Mouse (Mus musculus) liver, adult 2 months (tissue): ENCODE measurements at regions not wholly inside any gene's neighbourhood (a gene's known extent, or its start where the extent isn't known, plus 50 kb on each side); places are given as distances from the start of the nearest gene placed in this dataset.

Experiments
- DNase-seq: peaks from one replicate; pipeline ENCODE4 v3.0.0-alpha.2; 2011; ENCODE audit warnings: low read depth, low spot score; ENCODE audit errors: extremely low read depth
- H3K27ac ChIP-seq: fragments of 200-500 bp; replicated peaks from 2 replicates; pipeline ENCODE4 v1.5.1; 2012; ENCODE audit warnings: low read depth, mild to moderate bottlenecking, control low read depth, inconsistent platforms, low read length; ENCODE audit not compliant: insufficient read depth
- H3K27me3 ChIP-seq: fragments of 200-500 bp; 2 replicates; pipeline ENCODE4 v1.6.1; 2012; ENCODE audit warnings: mild to moderate bottlenecking, moderate library complexity, low read length, inconsistent platforms; ENCODE audit not compliant: control insufficient read depth, insufficient read depth
- H3K36me3 ChIP-seq: fragments of 200-500 bp; 2 replicates; pipeline ENCODE4 v1.6.1; 2012; ENCODE audit warnings: low read length, inconsistent platforms; ENCODE audit not compliant: control insufficient read depth, insufficient read depth
- H3K4me1 ChIP-seq: fragments of 200-500 bp; 2 replicates; pipeline ENCODE4 v1.6.1; 2011; ENCODE audit warnings: low read length; ENCODE audit not compliant: control insufficient read depth, insufficient read depth
- H3K4me3 ChIP-seq: fragments of 200-500 bp; 2 replicates; pipeline ENCODE4 v1.5.1; 2011; ENCODE audit warnings: low read depth, mild to moderate bottlenecking, control low read depth, low read length, moderate library complexity; ENCODE audit not compliant: insufficient read depth
- H3K79me2 ChIP-seq: fragments of 200-500 bp; 2 replicates; pipeline ENCODE4 v1.6.1; 2012; ENCODE audit warnings: inconsistent platforms, mild to moderate bottlenecking, low read length, moderate library complexity; ENCODE audit not compliant: control insufficient read depth, insufficient read depth
- H3K9ac ChIP-seq: fragments of 200-500 bp; 2 replicates; pipeline ENCODE4 v1.6.1; 2012; ENCODE audit warnings: low read depth, mild to moderate bottlenecking, control low read depth, inconsistent platforms, low read length
- CTCF ChIP-seq: fragments of 200-500 bp; IDR thresholded peaks from 2 replicates; pipeline ENCODE4 v1.5.1; 2011; ENCODE audit warnings: low read depth, low read length, control low read depth
- POLR2A ChIP-seq: fragments of 200-500 bp; IDR thresholded peaks from 2 replicates; pipeline ENCODE4 v1.6.1; 2011; ENCODE audit warnings: low read length, control low read depth; ENCODE audit not compliant: insufficient read depth; ENCODE audit errors: extremely low read depth
- WGBS: fragments of 180-500 bp; shearing (Covaris S2); methylation state at CpG from one replicate; pipeline ENCODE4 v1.1.7; 2018; 5-methylcytosine and 5-hydroxymethylcytosine counted together

GRCm38 (mm10) chr15:96231969-96232368, 55.3 kb upstream of the Arid2 start:
- Histone ChIP-seq H3K79me2 (no peaks in the 10 kb centered on the region), H3K27ac (no peak overlapping the region), H3K4me1 (no peaks in the 10 kb centered on the region), H3K4me3 (no peak overlapping the region), H3K9ac (no peak overlapping the region), H3K27me3 (no peaks in the 10 kb centered on the region), H3K36me3 (no peaks in the 10 kb centered on the region)
- DNase-seq: peak; percentile 41
- no peak for TF ChIP-seq POLR2A
- TF ChIP-seq CTCF: no peak
- 58% methylated on average over 3 of the region's 3 CpGs for WGBS

GRCm38 (mm10) chr15:96233113-96233512, 54.2 kb upstream of the Arid2 start:
- H3K4me3 ChIP-seq: no peak overlapping the region
- H3K79me2 ChIP-seq: no peaks in the 10 kb centered on the region
- no peaks in the 10 kb centered on the region for H3K27me3 ChIP-seq
- TF ChIP-seq CTCF: no peak
- no peak for TF ChIP-seq POLR2A
- DNase-seq: no peak
- H3K27ac ChIP-seq: no peak overlapping the region
- no peaks in the 10 kb centered on the region for H3K36me3 ChIP-seq
- H3K9ac ChIP-seq: no peak overlapping the region
- H3K4me1 ChIP-seq: no peaks in the 10 kb centered on the region

DNA sequence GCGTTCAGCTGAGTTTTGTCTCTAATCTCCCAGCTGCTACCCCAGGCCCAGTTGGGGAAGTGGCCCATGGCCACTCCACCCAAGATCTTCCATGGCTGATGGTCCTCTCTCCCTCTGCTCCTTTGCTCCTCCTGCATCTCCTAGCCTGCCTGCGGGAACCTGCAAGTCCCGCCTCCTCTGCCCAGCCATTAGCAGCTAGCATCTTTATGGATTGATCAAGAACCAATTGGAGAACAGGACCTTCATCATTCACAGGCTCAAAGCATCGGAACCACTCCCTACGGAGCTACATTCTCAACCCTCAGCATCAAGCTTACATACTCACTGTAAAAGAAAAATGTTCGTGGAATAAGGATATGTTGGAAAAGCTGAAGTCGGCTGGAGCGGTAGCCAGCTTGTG, 52.5 kb upstream of the Arid2 start:
- H3K79me2 ChIP-seq: no peaks in the 10 kb centered on the region
- H3K27me3 ChIP-seq: no peaks in the 10 kb centered on the region
- H3K36me3 ChIP-seq: no peaks in the 10 kb centered on the region
- DNase-seq: no peak
- 62% methylated on average over 8 of the region's 8 CpGs for WGBS
- no peaks in the 10 kb centered on the region for H3K4me1 ChIP-seq
- no peak overlapping the region for H3K9ac ChIP-seq
- no peak overlapping the region for H3K4me3 ChIP-seq
- TF ChIP-seq POLR2A: no peak
- no peak for TF ChIP-seq CTCF
- no peak overlapping the region for H3K27ac ChIP-seq
